Mouse (Mus musculus): ENCODE results near the gene Flnb.
A peak's percentile ranks its signal among the peaks of the same experiment; 100 is the strongest.

Flnb gene

GRCm38 (mm10) chr14:7817770-7818462 is at the start of gene Flnb:
Gene Flnb, plus strand, starts transcription at chr14:7817957.
- peak; percentile 97 for DNase-seq (ENCODE audit: low read depth, low spot score)

GRCm38 (mm10) chr14:7773714-7774389 is 43.9 kb upstream of the Flnb start:
- peak; percentile 95 for DNase-seq (ENCODE audit: low read depth, low spot score)

- DNase-seq (ENCODE audit: low read depth, low spot score), result no peak
Measured at GRCm38 (mm10) chr14:7786073-7786472, 31.7 kb upstream of the Flnb start.

DNA sequence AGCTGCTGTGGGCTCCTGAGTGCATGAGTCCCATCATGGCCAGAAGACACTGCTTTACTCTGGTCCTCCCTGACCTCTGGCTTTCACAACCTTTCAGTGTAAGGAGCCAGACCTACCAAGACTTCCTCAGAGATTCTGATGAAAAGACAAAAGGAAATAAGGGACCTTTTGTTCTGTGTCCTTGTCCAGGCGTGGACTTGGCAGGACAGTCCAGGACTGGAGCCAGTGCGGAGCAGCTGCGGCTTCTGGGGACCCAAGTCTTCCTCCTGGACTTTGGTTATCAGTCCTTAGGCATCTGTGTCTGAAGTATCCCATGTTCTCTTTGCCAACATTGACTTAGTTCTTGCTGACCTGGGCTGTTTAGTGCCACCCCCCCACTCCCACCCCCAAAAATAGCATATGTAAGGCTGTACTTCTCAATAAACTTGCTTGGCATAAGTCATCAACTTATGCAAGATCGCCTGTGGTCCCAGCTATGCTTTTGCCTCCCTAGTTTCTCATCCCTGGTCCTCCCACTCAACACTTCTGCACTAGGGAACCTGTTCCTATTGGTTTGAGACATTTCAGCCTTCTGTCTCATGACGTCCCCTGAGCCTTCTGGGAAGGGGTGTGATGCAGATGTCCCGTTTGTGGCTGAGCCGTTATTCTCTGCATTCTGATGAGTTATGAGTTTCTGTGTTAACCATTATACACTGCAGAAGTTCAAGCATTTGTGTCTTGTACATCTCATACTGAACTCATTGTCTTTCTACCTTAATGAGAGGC is 28.3 kb upstream of the Flnb start:
- DNase-seq (ENCODE audit: low read depth, low spot score), result no peak

DNA sequence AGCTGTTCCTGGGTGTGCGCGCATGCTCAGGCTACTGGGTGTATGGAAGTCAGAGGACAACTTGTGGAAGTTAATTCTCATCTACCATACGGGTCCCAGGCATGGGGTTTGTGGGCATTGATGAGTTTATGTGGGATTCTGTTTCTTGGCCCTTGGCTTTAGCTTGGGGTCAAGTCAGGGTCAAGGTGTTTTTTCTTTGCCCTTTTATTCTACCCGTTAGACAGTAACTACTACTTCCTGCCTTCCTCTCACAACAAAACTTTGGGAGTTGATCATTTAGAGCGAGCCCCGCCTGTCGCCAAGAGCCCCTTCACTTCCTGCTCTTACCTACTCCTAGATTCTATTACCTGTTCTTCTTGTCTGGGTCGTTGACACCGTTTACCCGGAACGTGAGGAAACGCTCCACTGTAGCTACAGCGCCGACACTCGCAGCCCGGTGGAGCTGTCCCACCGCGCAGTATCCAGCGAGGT is 26.7 kb upstream of the Flnb start:
- peak; percentile 38 for DNase-seq (ENCODE audit: low read depth, low spot score)

GRCm38 (mm10) chr14:7791532-7792159 is 26.1 kb upstream of the Flnb start, which contains the start of gene Gm26661:
Gene Gm26661, plus strand, starts transcription at chr14:7791587.
- DNase-seq (ENCODE audit: low read depth, low spot score), result peak; percentile 70

GRCm38 (mm10) chr14:7795961-7796360 is 21.8 kb upstream of the Flnb start:
- DNase-seq (ENCODE audit: low read depth, low spot score), result no peak

DNA sequence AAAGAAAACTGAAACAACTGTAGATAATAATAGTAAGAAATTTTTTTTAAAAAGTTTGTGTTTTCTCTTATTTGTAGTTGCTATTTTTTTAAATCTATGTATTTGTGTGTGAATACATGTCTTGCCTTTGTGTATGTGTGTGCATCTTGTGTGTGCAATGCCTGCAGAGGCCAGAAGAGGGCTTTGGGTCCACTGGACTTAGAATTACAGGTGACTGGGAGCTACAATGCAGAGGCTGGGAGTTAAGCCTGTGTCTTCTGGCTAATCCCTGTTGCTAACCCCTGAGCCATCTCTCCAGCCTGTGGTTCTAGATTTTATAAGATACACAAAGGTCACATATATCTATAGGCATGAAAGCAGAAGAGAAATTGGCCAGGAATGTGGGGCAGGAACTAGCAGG is 17.1 kb upstream of the Flnb start:
- DNase-seq (ENCODE audit: low read depth, low spot score), result no peak

- peak; percentile 64 for DNase-seq (ENCODE audit: low read depth, low spot score)
Measured at GRCm38 (mm10) chr14:7801831-7802230, 15.9 kb upstream of the Flnb start.

- no peak for DNase-seq (ENCODE audit: low read depth, low spot score)
Measured at GRCm38 (mm10) chr14:7803874-7804557, 13.7 kb upstream of the Flnb start.

GRCm38 (mm10) chr14:7804558-7804905 is 13.2 kb upstream of the Flnb start:
- DNase-seq (ENCODE audit: low read depth, low spot score), result no peak

- no peak for DNase-seq (ENCODE audit: low read depth, low spot score)
Measured at GRCm38 (mm10) chr14:7807711-7808110, 10.0 kb upstream of the Flnb start.

- no peak for DNase-seq (ENCODE audit: low read depth, low spot score)
Measured at GRCm38 (mm10) chr14:7808501-7808981, 9.2 kb upstream of the Flnb start.

DNA sequence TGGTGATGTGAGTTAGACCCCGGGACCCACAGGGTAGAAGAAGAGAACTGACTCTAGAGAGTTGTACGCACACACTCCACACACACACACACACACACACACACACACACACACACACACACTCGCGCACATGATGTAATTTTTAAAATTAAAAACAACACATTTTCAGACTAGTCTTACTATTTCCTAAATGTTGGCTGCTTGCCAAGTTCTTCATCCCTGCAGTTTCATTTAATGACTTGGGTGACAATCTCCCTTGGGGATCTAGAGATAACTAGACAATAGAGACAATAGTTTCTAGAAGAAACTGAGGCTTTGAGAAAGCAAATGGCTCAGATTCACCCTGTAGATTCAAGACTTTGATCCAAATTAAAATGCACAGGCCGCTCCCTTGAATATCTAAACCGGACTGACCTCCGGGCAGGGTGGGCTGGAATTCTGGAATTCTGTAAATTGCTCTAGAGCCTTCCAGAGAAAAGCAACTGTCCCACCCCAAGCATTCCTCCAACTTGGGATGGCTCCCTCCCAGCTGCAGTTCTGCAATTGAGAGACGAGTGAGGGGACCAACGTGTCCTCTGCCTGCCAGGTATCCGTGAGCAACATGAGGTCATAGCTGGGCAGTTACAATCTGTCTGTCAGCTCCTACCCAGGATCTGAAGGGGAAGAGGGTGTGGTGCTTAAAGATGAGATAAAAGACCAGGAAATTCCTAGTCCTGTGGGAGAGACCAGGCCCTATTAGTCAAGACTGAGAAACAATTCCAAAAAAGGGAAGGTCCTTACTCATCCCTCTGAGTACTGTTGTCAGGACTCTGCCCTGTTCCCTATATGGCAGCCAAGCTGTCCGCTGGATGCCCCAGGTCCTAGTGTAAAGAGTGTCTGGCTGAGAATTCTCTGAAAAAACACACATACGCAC is 8.5 kb upstream of the Flnb start:
- no peak for DNase-seq (ENCODE audit: low read depth, low spot score)

GRCm38 (mm10) chr14:7818463-7819121 is 835 bp downstream of the Flnb start:
- peak; percentile 53 for DNase-seq (ENCODE audit: low read depth, low spot score)

GRCm38 (mm10) chr14:7819446-7819845 is 1.7 kb downstream of the Flnb start:
- DNase-seq (ENCODE audit: low read depth, low spot score), result peak; percentile 31

- DNase-seq (ENCODE audit: low read depth, low spot score), result no peak
Measured at GRCm38 (mm10) chr14:7821341-7821740, 3.6 kb downstream of the Flnb start.

DNA sequence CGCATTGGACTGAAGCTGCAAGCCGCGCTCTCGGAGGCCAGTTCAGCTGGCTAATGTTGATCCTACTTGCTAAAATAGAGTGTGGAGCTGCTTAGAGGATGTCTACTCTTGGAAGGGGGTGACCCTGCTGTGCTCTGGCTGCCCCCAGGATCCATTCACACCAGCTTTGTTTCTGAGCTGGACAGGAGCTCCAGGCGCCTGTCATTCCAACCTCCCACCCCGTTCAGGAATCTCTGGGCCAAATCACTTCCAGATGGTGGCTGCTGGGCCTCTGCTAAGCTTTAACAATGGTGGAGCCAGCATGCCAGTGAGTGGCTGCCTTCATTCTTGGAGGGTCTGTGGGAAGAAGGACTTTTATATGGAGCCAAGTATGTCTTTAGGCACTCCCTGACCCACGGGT is 4.9 kb downstream of the Flnb start:
- DNase-seq (ENCODE audit: low read depth, low spot score), result no peak

- no peak for DNase-seq (ENCODE audit: low read depth, low spot score)
Measured at GRCm38 (mm10) chr14:7824651-7825268, 7.0 kb downstream of the Flnb start.

Data from CD4-positive, CD25-positive, alpha-beta regulatory T cell, adult 2 months (primary cell).